Mouse (Mus musculus): Measurements from ENCODE around the gene P2ry14. TPM values are rescaled to one million over a fixed set of nuclear protein-coding genes. Genes with fewer than 3 reads are reported as not detected.

The P2ry14 gene
- 8.8 TPM for polyA plus RNA-seq (2014; fragmentation: Illumina TruSeq; extraction: RNeasy Lipid Tissue Mini Kit (QIAGEN cat#74804); ENCODE audit: insufficient read depth, low read depth, low replicate concordance)

GRCm38 (mm10) chr3:59153424-59153823 lies at the start of gene P2ry14:
TSS of gene P2ry14 (minus strand) at chr3:59153618.

GRCm38 (mm10) chr3:59194938-59195337 lies 41.5 kb upstream of the P2ry14 start, which contains the start of gene Gpr87:
TSS of gene Gpr87 (minus strand) at chr3:59195104.

GRCm38 (mm10) chr3:59101218-59101986 lies 52.0 kb downstream of the P2ry14 start, which contains the start of gene Gpr171:
TSS of gene Gpr171 (minus strand) at chr3:59101821.

Other genes with a start within 250 kb of the P2ry14 start
- 0.21 TPM for gene Med12l, start 147.8 kb downstream of the P2ry14 start, polyA plus RNA-seq (2014; fragmentation: Illumina TruSeq; extraction: RNeasy Lipid Tissue Mini Kit (QIAGEN cat#74804); ENCODE audit: insufficient read depth, low read depth, low replicate concordance)
- 4.6 TPM for gene Gpr171, start 51.8 kb downstream of the P2ry14 start, polyA plus RNA-seq (2014; fragmentation: Illumina TruSeq; extraction: RNeasy Lipid Tissue Mini Kit (QIAGEN cat#74804); ENCODE audit: insufficient read depth, low read depth, low replicate concordance)
- gene Gpr87, start 41.5 kb upstream of the P2ry14 start, polyA plus RNA-seq (2014; fragmentation: Illumina TruSeq; extraction: RNeasy Lipid Tissue Mini Kit (QIAGEN cat#74804); ENCODE audit: insufficient read depth, low read depth, low replicate concordance), result not detected
- gene P2ry13, start 57.3 kb upstream of the P2ry14 start, polyA plus RNA-seq (2014; fragmentation: Illumina TruSeq; extraction: RNeasy Lipid Tissue Mini Kit (QIAGEN cat#74804); ENCODE audit: insufficient read depth, low read depth, low replicate concordance), result 2.2 TPM
- gene P2ry12, start 109.3 kb upstream of the P2ry14 start, polyA plus RNA-seq (2014; fragmentation: Illumina TruSeq; extraction: RNeasy Lipid Tissue Mini Kit (QIAGEN cat#74804); ENCODE audit: insufficient read depth, low read depth, low replicate concordance), result 2.0 TPM
- gene Igsf10, start 190.8 kb upstream of the P2ry14 start, polyA plus RNA-seq (2014; fragmentation: Illumina TruSeq; extraction: RNeasy Lipid Tissue Mini Kit (QIAGEN cat#74804); ENCODE audit: insufficient read depth, low read depth, low replicate concordance), result 1.3 TPM

Data from lung, adult 10 weeks (tissue).